Mouse (Mus musculus) thymus, postnatal 25 days (tissue): ENCODE data around the gene Mvb12a.
A peak's percentile ranks its signal among the peaks of the same experiment; 100 is the strongest.
"Not testable (repeated sequence)": the region's sequence is repeated elsewhere in the genome, so short reads cannot be mapped to it uniquely, and the experiment has no call there.

Experiments used
- DNase-seq: peaks from one replicate; pipeline ENCODE4 v3.0.0; 2022

Mvb12a gene

GRCm38 (mm10) chr8:71527162-71527870 lies 15.4 kb upstream of the Mvb12a start:
- DNase-seq, result no peak

GRCm38 (mm10) chr8:71528362-71529073 lies 14.2 kb upstream of the Mvb12a start:
- DNase-seq, result peak; percentile 64

GRCm38 (mm10) chr8:71530735-71531467 lies 11.8 kb upstream of the Mvb12a start:
- DNase-seq, result not testable (repeated sequence)

GRCm38 (mm10) chr8:71534263-71534810 lies 8.4 kb upstream of the Mvb12a start:
- DNase-seq, result no peak

GRCm38 (mm10) chr8:71535663-71536062 lies 7.1 kb upstream of the Mvb12a start:
- DNase-seq, result peak; percentile 71

- DNase-seq, result peak; percentile 91
Observed at GRCm38 (mm10) chr8:71537028-71537867, 5.5 kb upstream of the Mvb12a start, which contains the start of gene Bst2. Gene Bst2 (minus strand): TSS chr8:71537456.

- DNase-seq, result no peak
Observed at GRCm38 (mm10) chr8:71543755-71544154, 1.0 kb downstream of the Mvb12a start.

- DNase-seq, result no peak
Observed at GRCm38 (mm10) chr8:71545053-71545452, 2.3 kb downstream of the Mvb12a start.

- DNase-seq, result peak; percentile 73
Observed at GRCm38 (mm10) chr8:71547590-71547989, 4.9 kb downstream of the Mvb12a start.

GRCm38 (mm10) chr8:71550754-71551153 lies 8.0 kb downstream of the Mvb12a start:
- DNase-seq, result peak; percentile 46

GRCm38 (mm10) chr8:71552770-71553169 lies 10.0 kb downstream of the Mvb12a start:
- DNase-seq, result no peak

- DNase-seq, result no peak
Observed at GRCm38 (mm10) chr8:71554001-71554400, 11.3 kb downstream of the Mvb12a start.

- DNase-seq, result no peak
Observed at GRCm38 (mm10) chr8:71554644-71555043, 11.9 kb downstream of the Mvb12a start.

GRCm38 (mm10) chr8:71558071-71558957 lies 15.6 kb downstream of the Mvb12a start, which contains the start of gene Tmem221:
Gene Tmem221 (minus strand): TSS chr8:71558871.
- peak; percentile 79 for DNase-seq

GRCm38 (mm10) chr8:71558958-71559690 lies 16.4 kb downstream of the Mvb12a start:
- DNase-seq, result peak; percentile 87

- DNase-seq, result no peak
Observed at GRCm38 (mm10) chr8:71560071-71560470, 17.3 kb downstream of the Mvb12a start.

GRCm38 (mm10) chr8:71560765-71561164 lies 18.0 kb downstream of the Mvb12a start:
- DNase-seq, result no peak

- peak; percentile 79 for DNase-seq
Observed at GRCm38 (mm10) chr8:71561401-71561800, 18.7 kb downstream of the Mvb12a start.

- DNase-seq, result peak; percentile 88
Observed at GRCm38 (mm10) chr8:71562751-71563150, 20.0 kb downstream of the Mvb12a start.

GRCm38 (mm10) chr8:71563992-71564391 lies 21.3 kb downstream of the Mvb12a start:
- peak; percentile 16 for DNase-seq
